Mouse (Mus musculus): ENCODE data around the gene Itgb5. TPM values are rescaled to one million over a fixed set of nuclear protein-coding genes. Genes with fewer than 3 reads are reported as not detected.

Itgb5 gene
- polyA plus RNA-seq, 1 experiment from 2014 or later = 25.0 TPM

DNA sequence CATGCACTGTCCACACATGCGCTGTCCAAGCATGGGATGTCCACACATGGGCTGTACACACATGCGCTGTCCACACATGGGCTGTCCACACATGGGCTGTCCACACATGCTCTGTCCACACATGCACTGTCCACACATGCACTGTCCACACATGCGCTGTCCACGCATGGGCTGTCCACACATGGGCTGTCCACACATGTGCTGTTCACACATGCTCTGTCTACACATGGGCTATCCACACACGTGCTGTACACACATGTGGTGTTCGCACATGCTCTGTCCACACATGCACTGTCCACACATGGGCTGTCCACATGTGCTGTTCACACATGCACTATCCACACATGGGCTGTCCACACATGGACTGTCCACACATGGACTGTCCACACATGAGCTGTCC, 154.2 kb downstream of the Itgb5 start:
- WGBS = 88% methylated on average over 6 of the region's 6 CpGs
- Histone ChIP-seq H3K4me2 (no peak overlapping the region), H3K4me1 (replicated peaks; ENCODE audit: control insufficient read depth, insufficient read depth, low read length) (no peaks in the 10 kb centered on the region; the same call in 1 of the 2 replicates), H3K9me3 (ENCODE audit: control insufficient read depth, low read length) (no peaks in the 10 kb centered on the region), H3K27me3 (replicated peaks; ENCODE audit: control insufficient read depth, insufficient read depth, low read length) (no peaks in the 10 kb centered on the region), H3K36me3 (ENCODE audit: control insufficient read depth, insufficient read depth, low read length) (no peaks in the 10 kb centered on the region), H3K27ac (ENCODE audit: low read depth, low read length) (no peak overlapping the region), H3K4me3 (ENCODE audit: low read depth, low read length) (no peak overlapping the region), H3K9ac (ENCODE audit: low read depth, low read length) (no peak overlapping the region)
- no peak for ATAC-seq (replicated peaks; ENCODE audit: low FRiP score)
- no peak for DNase-seq (ENCODE audit: low spot score)

DNA sequence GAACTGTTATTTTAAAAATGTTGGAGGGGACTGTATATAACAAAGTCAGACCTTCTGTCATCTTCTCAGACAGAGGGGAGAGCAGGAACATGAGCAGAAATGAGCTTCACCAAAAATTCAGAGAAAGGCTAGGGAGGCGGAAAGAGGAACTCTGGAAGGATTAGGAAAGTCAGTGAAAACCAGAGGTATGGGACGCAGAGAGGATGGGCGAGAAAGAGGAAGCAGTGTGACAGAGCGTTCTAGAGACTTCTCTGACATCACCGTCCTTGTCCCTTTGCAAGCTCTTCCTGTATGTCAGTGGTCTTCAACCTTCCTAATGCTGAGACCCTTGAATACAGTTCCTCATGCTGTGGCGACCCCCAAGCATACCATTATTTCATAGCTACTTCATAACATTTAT, 155.9 kb downstream of the Itgb5 start:
- Histone ChIP-seq H3K4me1 (replicated peaks; ENCODE audit: control insufficient read depth, insufficient read depth, low read length) (no peaks in the 10 kb centered on the region), H3K27me3 (replicated peaks; ENCODE audit: control insufficient read depth, insufficient read depth, low read length) (no peaks in the 10 kb centered on the region), H3K36me3 (ENCODE audit: control insufficient read depth, insufficient read depth, low read length) (no peaks in the 10 kb centered on the region), H3K4me2 (no peak overlapping the region), H3K27ac (ENCODE audit: low read depth, low read length) (no peak overlapping the region), H3K9ac (ENCODE audit: low read depth, low read length) (no peak overlapping the region), H3K4me3 (ENCODE audit: low read depth, low read length) (no peak overlapping the region), H3K9me3 (ENCODE audit: control insufficient read depth, low read length) (no peaks in the 10 kb centered on the region)
- 45% methylated on average over 6 of the region's 6 CpGs for WGBS
- DNase-seq (ENCODE audit: low spot score) (no peak), ATAC-seq (replicated peaks; ENCODE audit: low FRiP score) (no peak)

DNA sequence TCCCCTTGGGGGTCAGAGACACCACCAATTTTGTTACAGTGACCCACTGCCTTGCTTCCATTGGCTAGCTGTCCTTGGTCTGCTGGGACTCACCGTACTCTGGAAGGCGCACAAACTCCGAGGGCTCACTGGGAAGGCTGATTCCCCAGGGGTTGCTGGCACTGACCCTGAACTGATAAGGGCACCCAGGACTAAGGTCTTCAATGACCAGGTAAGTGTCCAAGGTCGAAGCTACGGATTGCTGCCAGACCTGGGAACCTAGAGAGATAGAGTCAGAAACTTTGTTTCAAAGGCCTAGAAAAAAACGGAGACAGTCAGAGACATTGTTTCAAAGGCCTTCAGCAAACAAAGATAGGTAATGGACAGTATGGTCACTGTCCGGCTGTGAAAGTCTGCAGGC, 157.5 kb downstream of the Itgb5 start:
- ATAC-seq (replicated peaks; ENCODE audit: low FRiP score) (no peak), DNase-seq (ENCODE audit: low spot score) (no peak)
- no peak overlapping the region for H3K4me2 ChIP-seq
- H3K9ac ChIP-seq (ENCODE audit: low read depth, low read length) = no peak overlapping the region
- H3K27me3 ChIP-seq (replicated peaks; ENCODE audit: control insufficient read depth, insufficient read depth, low read length) = no peaks in the 10 kb centered on the region
- no peak overlapping the region for H3K4me3 ChIP-seq (ENCODE audit: low read depth, low read length)
- H3K9me3 ChIP-seq (ENCODE audit: control insufficient read depth, low read length) = no peaks in the 10 kb centered on the region
- no peak overlapping the region for H3K27ac ChIP-seq (ENCODE audit: low read depth, low read length)
- no peaks in the 10 kb centered on the region for H3K36me3 ChIP-seq (ENCODE audit: control insufficient read depth, insufficient read depth, low read length)
- 85% methylated on average over 7 of the region's 7 CpGs for WGBS
- H3K4me1 ChIP-seq (replicated peaks; ENCODE audit: control insufficient read depth, insufficient read depth, low read length) = no peaks in the 10 kb centered on the region

DNA sequence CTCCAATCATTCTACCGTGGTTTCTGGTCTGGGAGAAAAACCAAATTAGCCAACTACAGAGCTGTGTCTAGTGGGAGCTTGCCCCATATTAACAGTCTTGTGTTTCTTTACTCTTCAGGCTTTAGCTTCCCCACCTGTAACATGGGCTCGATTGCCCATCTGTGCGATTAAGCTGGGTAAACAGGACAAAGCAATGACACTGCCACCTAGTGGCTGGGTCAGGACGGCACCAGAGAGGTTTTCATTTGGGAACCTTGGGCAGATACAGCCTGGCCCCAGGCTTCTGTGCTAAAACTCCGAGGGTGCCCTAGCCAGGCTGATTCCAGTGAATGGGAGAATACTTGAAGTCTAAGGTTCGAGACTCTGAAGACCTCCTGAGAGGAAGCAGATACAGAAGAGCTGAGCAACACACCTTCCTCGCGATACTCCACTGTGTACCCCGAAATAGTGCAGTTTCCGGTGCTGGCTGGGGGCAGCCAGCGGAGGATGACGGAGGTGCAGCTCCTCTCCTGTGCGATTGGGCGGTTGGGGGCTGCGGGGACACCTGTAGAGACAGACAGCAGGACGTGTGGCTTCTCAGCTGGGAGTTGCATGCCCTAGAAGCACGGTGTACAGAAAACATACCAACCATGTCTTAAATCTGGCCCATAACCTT, 159.0 kb downstream of the Itgb5 start:
- Histone ChIP-seq H3K4me2 (peak overlapping the region; percentile 33; the same call in 1 of the 2 replicates), H3K4me1 (replicated peaks; ENCODE audit: control insufficient read depth, insufficient read depth, low read length) (no peaks in the 10 kb centered on the region), H3K9ac (ENCODE audit: low read depth, low read length) (no peak overlapping the region), H3K36me3 (ENCODE audit: control insufficient read depth, insufficient read depth, low read length) (no peaks in the 10 kb centered on the region), H3K27ac (ENCODE audit: low read depth, low read length) (no peak overlapping the region), H3K27me3 (replicated peaks; ENCODE audit: control insufficient read depth, insufficient read depth, low read length) (no peaks in the 10 kb centered on the region), H3K4me3 (ENCODE audit: low read depth, low read length) (no peak overlapping the region), H3K9me3 (ENCODE audit: control insufficient read depth, low read length) (no peaks in the 10 kb centered on the region)
- ATAC-seq (replicated peaks; ENCODE audit: low FRiP score) (no peak), DNase-seq (ENCODE audit: low spot score) (peak; percentile 58)
- WGBS = 52% methylated on average over 17 of the region's 17 CpGs

DNA sequence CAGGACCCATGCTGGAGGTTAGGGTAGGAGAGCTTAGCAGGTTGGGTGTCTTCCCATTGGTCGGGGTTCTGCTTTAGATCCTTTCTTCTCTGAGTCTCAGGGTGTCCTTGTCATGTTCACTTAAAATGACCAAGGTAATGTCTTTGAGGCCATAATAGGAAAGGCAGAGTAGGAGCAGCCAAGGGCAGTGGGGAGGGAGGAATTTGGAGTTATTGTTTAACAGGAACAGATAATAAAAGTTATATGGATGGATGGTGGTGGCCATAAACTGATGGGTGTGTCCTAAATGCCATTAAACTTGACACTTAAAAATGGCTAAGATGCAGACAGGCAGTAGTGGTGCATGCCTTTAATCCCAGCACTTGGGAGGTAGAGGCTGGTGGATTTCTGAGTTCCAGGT, 159.6 kb downstream of the Itgb5 start:
- no peaks in the 10 kb centered on the region for H3K27me3 ChIP-seq (replicated peaks; ENCODE audit: control insufficient read depth, insufficient read depth, low read length)
- H3K4me1 ChIP-seq (replicated peaks; ENCODE audit: control insufficient read depth, insufficient read depth, low read length) = no peaks in the 10 kb centered on the region
- no peak overlapping the region for H3K27ac ChIP-seq (ENCODE audit: low read depth, low read length)
- H3K4me2 ChIP-seq = no peak overlapping the region
- DNase-seq (ENCODE audit: low spot score) (no peak), ATAC-seq (replicated peaks; ENCODE audit: low FRiP score) (no peak)
- H3K9me3 ChIP-seq (ENCODE audit: control insufficient read depth, low read length) = no peaks in the 10 kb centered on the region
- 86% methylated on average over 1 of the region's 1 CpGs for WGBS
- no peak overlapping the region for H3K9ac ChIP-seq (ENCODE audit: low read depth, low read length)
- no peak overlapping the region for H3K4me3 ChIP-seq (ENCODE audit: low read depth, low read length)
- no peaks in the 10 kb centered on the region for H3K36me3 ChIP-seq (ENCODE audit: control insufficient read depth, insufficient read depth, low read length)

DNA sequence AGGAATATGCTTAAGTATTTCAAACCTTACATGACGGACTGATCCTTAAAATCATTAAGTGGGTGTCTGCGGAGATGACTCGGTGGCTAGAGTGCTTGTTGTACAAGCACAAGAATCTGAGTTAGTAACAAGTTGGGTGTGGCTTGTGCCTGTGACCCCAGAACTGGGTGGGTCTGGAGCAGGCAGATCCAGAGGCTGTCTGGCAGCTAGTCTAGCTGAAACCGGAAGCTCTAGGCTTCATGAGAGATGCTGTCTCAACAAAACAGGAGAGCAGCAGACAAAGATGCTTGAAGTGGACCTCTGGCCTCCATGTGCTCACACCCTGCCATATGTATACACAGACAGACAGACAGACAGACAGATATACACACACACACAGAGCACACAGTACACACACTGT, 161.2 kb downstream of the Itgb5 start:
- H3K4me1 ChIP-seq (replicated peaks; ENCODE audit: control insufficient read depth, insufficient read depth, low read length) = no peaks in the 10 kb centered on the region
- 79% methylated on average over 4 of the region's 4 CpGs for WGBS
- no peak overlapping the region for H3K4me3 ChIP-seq (ENCODE audit: low read depth, low read length)
- no peak overlapping the region for H3K4me2 ChIP-seq
- ATAC-seq (replicated peaks; ENCODE audit: low FRiP score) (no peak), DNase-seq (ENCODE audit: low spot score) (no peak)
- H3K9ac ChIP-seq (ENCODE audit: low read depth, low read length) = no peak overlapping the region
- no peak overlapping the region for H3K27ac ChIP-seq (ENCODE audit: low read depth, low read length)
- H3K9me3 ChIP-seq (ENCODE audit: control insufficient read depth, low read length) = no peaks in the 10 kb centered on the region
- H3K36me3 ChIP-seq (ENCODE audit: control insufficient read depth, insufficient read depth, low read length) = no peaks in the 10 kb centered on the region
- H3K27me3 ChIP-seq (replicated peaks; ENCODE audit: control insufficient read depth, insufficient read depth, low read length) = no peaks in the 10 kb centered on the region

DNA sequence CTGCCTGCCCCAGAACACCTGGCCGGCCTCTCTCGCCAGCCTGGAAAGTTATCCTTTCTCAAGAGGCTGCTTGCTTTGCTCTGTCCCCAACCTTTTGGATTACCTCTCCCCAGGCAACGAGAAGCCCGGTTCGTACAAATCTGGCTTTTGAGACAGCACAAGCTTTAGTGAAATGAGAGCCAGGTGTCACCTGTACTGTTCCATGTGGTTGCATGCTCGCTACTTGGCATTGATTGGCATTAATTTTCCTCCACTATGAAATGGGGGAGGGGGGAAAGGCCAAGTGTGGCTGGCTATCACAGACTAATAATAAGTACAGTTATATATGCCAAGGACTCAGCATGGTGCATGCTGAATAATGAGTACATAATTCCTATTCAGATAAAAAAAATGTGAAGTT, 164.9 kb downstream of the Itgb5 start:
- 92% methylated on average over 6 of the region's 6 CpGs for WGBS
- Histone ChIP-seq H3K4me2 (no peak overlapping the region), H3K4me3 (ENCODE audit: low read depth, low read length) (no peak overlapping the region), H3K9ac (ENCODE audit: low read depth, low read length) (no peak overlapping the region), H3K9me3 (ENCODE audit: control insufficient read depth, low read length) (no peaks in the 10 kb centered on the region), H3K36me3 (ENCODE audit: control insufficient read depth, insufficient read depth, low read length) (no peaks in the 10 kb centered on the region), H3K27ac (ENCODE audit: low read depth, low read length) (no peak overlapping the region), H3K27me3 (replicated peaks; ENCODE audit: control insufficient read depth, insufficient read depth, low read length) (no peaks in the 10 kb centered on the region), H3K4me1 (replicated peaks; ENCODE audit: control insufficient read depth, insufficient read depth, low read length) (no peaks in the 10 kb centered on the region)
- ATAC-seq (replicated peaks; ENCODE audit: low FRiP score) = no peak
- no peak for DNase-seq (ENCODE audit: low spot score)

DNA sequence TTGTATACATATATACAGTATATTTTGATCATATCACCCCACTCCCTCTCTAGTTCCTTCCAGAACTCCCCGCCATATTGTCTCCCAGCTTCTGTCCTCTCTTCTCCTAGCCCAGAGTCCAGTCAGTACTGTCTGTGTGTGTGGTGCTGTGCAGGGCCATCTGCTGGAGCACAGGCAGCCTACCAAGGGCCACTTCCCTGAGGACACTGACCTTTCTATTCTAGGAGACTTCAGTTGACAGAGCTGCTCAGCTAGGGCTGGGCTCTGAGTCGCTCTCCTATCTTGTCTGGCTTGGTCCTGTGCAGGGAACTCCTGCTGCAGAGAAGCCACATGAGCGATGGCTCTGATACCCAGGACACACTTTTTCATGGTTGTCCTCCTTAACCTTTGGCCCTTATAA, 166.0 kb downstream of the Itgb5 start:
- no peak for DNase-seq (ENCODE audit: low spot score)
- Histone ChIP-seq H3K4me3 (ENCODE audit: low read depth, low read length) (no peak overlapping the region), H3K27me3 (replicated peaks; ENCODE audit: control insufficient read depth, insufficient read depth, low read length) (no peaks in the 10 kb centered on the region), H3K9me3 (ENCODE audit: control insufficient read depth, low read length) (no peaks in the 10 kb centered on the region), H3K4me1 (replicated peaks; ENCODE audit: control insufficient read depth, insufficient read depth, low read length) (no peaks in the 10 kb centered on the region), H3K9ac (ENCODE audit: low read depth, low read length) (no peak overlapping the region), H3K36me3 (ENCODE audit: control insufficient read depth, insufficient read depth, low read length) (no peaks in the 10 kb centered on the region), H3K4me2 (no peak overlapping the region), H3K27ac (ENCODE audit: low read depth, low read length) (no peak overlapping the region)
- ATAC-seq (replicated peaks; ENCODE audit: low FRiP score) = no peak
- WGBS = 68% methylated on average over 3 of the region's 3 CpGs

DNA sequence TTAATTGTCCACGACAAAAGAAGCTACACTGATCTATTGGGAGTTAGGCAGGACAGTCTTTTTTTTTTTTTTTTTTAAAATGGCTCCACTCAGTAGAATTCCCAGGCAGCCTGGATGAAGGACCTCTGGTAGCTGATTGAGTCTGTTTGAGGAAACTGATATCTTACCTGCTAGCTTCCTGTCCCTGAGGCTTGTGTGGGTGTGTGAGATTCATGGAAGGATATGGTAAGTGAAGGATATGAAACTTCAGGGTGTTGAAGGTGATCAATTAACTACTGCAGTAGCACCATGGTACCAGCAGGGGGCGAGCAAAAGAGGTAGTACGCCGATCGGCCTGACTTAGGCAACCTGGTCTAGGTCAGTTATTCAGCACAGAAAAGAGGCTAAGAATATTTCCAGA, 166.6 kb downstream of the Itgb5 start:
- Histone ChIP-seq H3K27me3 (replicated peaks; ENCODE audit: control insufficient read depth, insufficient read depth, low read length) (no peaks in the 10 kb centered on the region), H3K9me3 (ENCODE audit: control insufficient read depth, low read length) (no peaks in the 10 kb centered on the region), H3K4me2 (no peak overlapping the region), H3K9ac (ENCODE audit: low read depth, low read length) (no peak overlapping the region), H3K4me1 (replicated peaks; ENCODE audit: control insufficient read depth, insufficient read depth, low read length) (no peaks in the 10 kb centered on the region), H3K36me3 (ENCODE audit: control insufficient read depth, insufficient read depth, low read length) (no peaks in the 10 kb centered on the region), H3K27ac (ENCODE audit: low read depth, low read length) (no peak overlapping the region), H3K4me3 (ENCODE audit: low read depth, low read length) (no peak overlapping the region)
- DNase-seq (ENCODE audit: low spot score) = peak; percentile 50
- 11% methylated on average over 5 of the region's 5 CpGs for WGBS
- no peak for ATAC-seq (replicated peaks; ENCODE audit: low FRiP score)
